Mouse (Mus musculus) intestine, embryonic 16.5 days (tissue): Measurements from ENCODE around the gene Tead4. TPM values are rescaled to one million over a fixed set of nuclear protein-coding genes. Genes with fewer than 3 reads are reported as not detected.
A peak's percentile ranks its signal among the peaks of the same experiment; 100 is the strongest.
"Not testable (repeated sequence)": the region's sequence is repeated elsewhere in the genome, so short reads cannot be mapped to it uniquely, and the experiment has no call there.

Source experiments
- ATAC-seq: fragments of 200-750 bp; cut with Nextera tagmentation; 2 replicates; pipeline ENCODE4 v1.8.0; 2017; ENCODE audit warnings: moderate TSS enrichment, moderate library complexity
- H3K27ac ChIP-seq: fragments of 300-500 bp; sonication (generic); 2 replicates; pipeline ENCODE4 v1.5.1; 2014; ENCODE audit warnings: mild to moderate bottlenecking, low read length
- H3K27me3 ChIP-seq: fragments of 300-500 bp; sonication (generic); replicated peaks from 2 replicates; pipeline ENCODE4 v1.6.1; 2014; ENCODE audit warnings: low read length, control low read depth, mixed read lengths; ENCODE audit not compliant: control insufficient read depth, insufficient read depth
- H3K36me3 ChIP-seq: fragments of 300-500 bp; sonication (generic); 2 replicates; pipeline ENCODE4 v1.6.1; 2014; ENCODE audit warnings: low read length, control low read depth; ENCODE audit not compliant: control insufficient read depth, insufficient read depth
- H3K4me1 ChIP-seq: fragments of 300-500 bp; sonication (generic); 2 replicates; pipeline ENCODE4 v1.6.1; 2014; ENCODE audit warnings: low read length, control low read depth, mixed read lengths; ENCODE audit not compliant: control insufficient read depth, insufficient read depth
- H3K4me2 ChIP-seq: fragments of 300-500 bp; sonication (generic); 2 replicates; pipeline ENCODE4 v1.6.1; 2014; ENCODE audit warnings: low read depth, low read length, control low read depth
- H3K4me3 ChIP-seq: fragments of 300-500 bp; sonication (generic); 2 replicates; pipeline ENCODE4 v1.5.1; 2014; ENCODE audit warnings: mild to moderate bottlenecking, low read length
- H3K9ac ChIP-seq: fragments of 300-500 bp; sonication (generic); 2 replicates; pipeline ENCODE4 v1.6.1; 2014; ENCODE audit warnings: low read depth, low read length
- H3K9me3 ChIP-seq: fragments of 300-500 bp; sonication (generic); 2 replicates; pipeline ENCODE4 v1.6.1; 2016; ENCODE audit warnings: low read length, control low read depth; ENCODE audit not compliant: control insufficient read depth
- WGBS: fragments of 180-500 bp; shearing (Covaris S2); extraction: QIAGEN DNeasy Blood & Tissue Kit; methylation state at CpG from one replicate; pipeline ENCODE4 v1.1.7; 2014; 5-methylcytosine and 5-hydroxymethylcytosine counted together
- polyA plus RNA-seq: library from polyadenylated mRNA; unstranded; fragments of >200 nt; fragmentation: Nextera tagmentation; extraction: Ambion mirVana; gene quantifications from 2 replicates; pipeline ENCODE4 v1.2.1, GENCODE M21; 2015

Tead4 gene
- polyA plus RNA-seq, 1 experiment from 2014 or later: 2.3 TPM

GRCm38 (mm10) chr6:128231741-128232140 is 68.9 kb downstream of the Tead4 start:
- no peak for ATAC-seq
- 72% methylated on average over 3 of the region's 3 CpGs for WGBS
- H3K4me2 ChIP-seq: no peak overlapping the region
- no peak overlapping the region for H3K27ac ChIP-seq
- H3K36me3 ChIP-seq: no peaks in the 10 kb centered on the region
- no peaks in the 10 kb centered on the region for H3K27me3 ChIP-seq
- no peak overlapping the region for H3K4me3 ChIP-seq
- H3K9ac ChIP-seq: no peak overlapping the region
- no peaks in the 10 kb centered on the region for H3K4me1 ChIP-seq
- H3K9me3 ChIP-seq: no peaks in the 10 kb centered on the region

GRCm38 (mm10) chr6:128227438-128228017 is 73.1 kb downstream of the Tead4 start:
- Histone ChIP-seq H3K9me3 (no peaks in the 10 kb centered on the region), H3K4me3 (no peak overlapping the region), H3K36me3 (no peaks in the 10 kb centered on the region), H3K4me1 (peaks cover 6% of the 10 kb centered on the region), H3K27ac (no peak overlapping the region), H3K27me3 (no peaks in the 10 kb centered on the region), H3K4me2 (no peak overlapping the region), H3K9ac (no peak overlapping the region)
- ATAC-seq: peak; percentile 39; the same call in 1 of the 2 replicates
- 29% methylated on average over 8 of the region's 8 CpGs for whole genome bisulfite sequencing

- Histone ChIP-seq H3K36me3 (no peaks in the 10 kb centered on the region), H3K9ac (no peak overlapping the region), H3K4me1 (peaks cover 6% of the 10 kb centered on the region), H3K9me3 (no peaks in the 10 kb centered on the region), H3K4me2 (no peak overlapping the region), H3K4me3 (no peak overlapping the region), H3K27ac (no peak overlapping the region), H3K27me3 (no peaks in the 10 kb centered on the region)
- ATAC-seq: no peak
- WGBS: 87% methylated on average over 3 of the region's 3 CpGs
Measured at GRCm38 (mm10) chr6:128226941-128227340, 73.7 kb downstream of the Tead4 start.

- Histone ChIP-seq H3K36me3 (no peaks in the 10 kb centered on the region), H3K27me3 (no peaks in the 10 kb centered on the region), H3K9ac (no peak overlapping the region), H3K4me3 (no peak overlapping the region), H3K27ac (no peak overlapping the region), H3K9me3 (no peaks in the 10 kb centered on the region), H3K4me2 (no peak overlapping the region), H3K4me1 (peaks cover 6% of the 10 kb centered on the region)
- ATAC-seq: peak; percentile 27
- WGBS: 56% methylated on average over 1 of the region's 1 CpGs
Measured at GRCm38 (mm10) chr6:128225846-128226176, 74.8 kb downstream of the Tead4 start.

GRCm38 (mm10) chr6:128225009-128225845 is 75.4 kb downstream of the Tead4 start:
- no peak overlapping the region for H3K9ac ChIP-seq
- no peak overlapping the region for H3K27ac ChIP-seq
- no peaks in the 10 kb centered on the region for H3K36me3 ChIP-seq
- 62% methylated on average over 4 of the region's 4 CpGs for WGBS
- H3K9me3 ChIP-seq: no peaks in the 10 kb centered on the region
- H3K27me3 ChIP-seq: no peaks in the 10 kb centered on the region
- H3K4me2 ChIP-seq: no peak overlapping the region
- peak; percentile 57 for ATAC-seq
- H3K4me3 ChIP-seq: no peak overlapping the region
- peaks cover 6% of the 10 kb centered on the region for H3K4me1 ChIP-seq

GRCm38 (mm10) chr6:128223159-128223558 is 77.5 kb downstream of the Tead4 start:
- H3K4me2 ChIP-seq: no peak overlapping the region
- H3K27ac ChIP-seq: no peak overlapping the region
- no peak overlapping the region for H3K4me3 ChIP-seq
- no peaks in the 10 kb centered on the region for H3K27me3 ChIP-seq
- no peaks in the 10 kb centered on the region for H3K36me3 ChIP-seq
- no peak for ATAC-seq
- no peaks in the 10 kb centered on the region for H3K9me3 ChIP-seq
- peaks cover 6% of the 10 kb centered on the region for H3K4me1 ChIP-seq
- H3K9ac ChIP-seq: no peak overlapping the region

- not testable (repeated sequence) for H3K27me3 ChIP-seq, H3K36me3 ChIP-seq, H3K4me2 ChIP-seq, H3K9ac ChIP-seq, H3K9me3 ChIP-seq, H3K4me3 ChIP-seq, H3K27ac ChIP-seq, H3K4me1 ChIP-seq, ATAC-seq
- WGBS: 92% methylated on average over 4 of the region's 4 CpGs
Measured at GRCm38 (mm10) chr6:128215004-128215403, 85.6 kb downstream of the Tead4 start.

GRCm38 (mm10) chr6:128209199-128209598 is 91.4 kb downstream of the Tead4 start:
- ATAC-seq, H3K4me3 ChIP-seq, H3K27ac ChIP-seq, H3K27me3 ChIP-seq, H3K9me3 ChIP-seq, H3K9ac ChIP-seq, H3K4me1 ChIP-seq, H3K36me3 ChIP-seq, H3K4me2 ChIP-seq: not testable (repeated sequence)
- WGBS: 94% methylated on average over 1 of the region's 1 CpGs

GRCm38 (mm10) chr6:128208491-128209170 is 92.0 kb downstream of the Tead4 start:
- no peak for ATAC-seq
- Histone ChIP-seq H3K36me3 (no peaks in the 10 kb centered on the region), H3K27ac (no peak overlapping the region), H3K9ac (no peak overlapping the region), H3K9me3 (no peaks in the 10 kb centered on the region), H3K27me3 (no peaks in the 10 kb centered on the region), H3K4me2 (no peak overlapping the region), H3K4me1 (no peaks in the 10 kb centered on the region), H3K4me3 (no peak overlapping the region)
- 82% methylated on average over 8 of the region's 8 CpGs for WGBS
